Mouse (Mus musculus) hindbrain, embryonic 11.5 days (tissue): ENCODE data around the gene Zfp729b. TPM values are rescaled to one million over a fixed set of nuclear protein-coding genes. Genes with fewer than 3 reads are reported as not detected.

Experiments used
- ATAC-seq: fragments of 200-750 bp; cut with Nextera tagmentation; 2 replicates; pipeline ENCODE4 v1.8.0; 2017; ENCODE audit warnings: mild to moderate bottlenecking, moderate TSS enrichment, moderate library complexity; ENCODE audit not compliant: low FRiP score
- DNase-seq: peaks from one replicate; pipeline ENCODE4 v3.0.0-alpha.2; 2015; ENCODE audit warnings: low spot score
- H3K27ac ChIP-seq: fragments of 300-500 bp; sonication (generic); 2 replicates; pipeline ENCODE4 v1.5.1; 2014; ENCODE audit warnings: mild to moderate bottlenecking, low read depth, low read length
- H3K27me3 ChIP-seq: fragments of 300-500 bp; sonication (generic); 2 replicates; pipeline ENCODE4 v1.6.1; 2014; ENCODE audit warnings: mild to moderate bottlenecking, low read length, moderate library complexity, mixed read lengths; ENCODE audit not compliant: control insufficient read depth, insufficient read depth
- H3K36me3 ChIP-seq: fragments of 300-500 bp; sonication (generic); 2 replicates; pipeline ENCODE4 v1.6.1; 2014; ENCODE audit warnings: mild to moderate bottlenecking, low read length, moderate library complexity, mixed read lengths; ENCODE audit not compliant: control insufficient read depth, insufficient read depth
- H3K4me1 ChIP-seq: fragments of 300-500 bp; sonication (generic); replicated peaks from 2 replicates; pipeline ENCODE4 v1.6.1; 2014; ENCODE audit warnings: low read length, mixed read lengths; ENCODE audit not compliant: control insufficient read depth, insufficient read depth
- H3K4me2 ChIP-seq: fragments of 300-500 bp; sonication (generic); replicated peaks from 2 replicates; pipeline ENCODE4 v1.6.1; 2014; ENCODE audit warnings: mild to moderate bottlenecking, low read depth, low read length
- H3K4me3 ChIP-seq: fragments of 300-500 bp; sonication (generic); 2 replicates; pipeline ENCODE4 v1.5.1; 2014; ENCODE audit warnings: low read depth, low read length
- H3K9ac ChIP-seq: fragments of 300-500 bp; sonication (generic); 2 replicates; pipeline ENCODE4 v1.6.1; 2014; ENCODE audit warnings: low read depth, low read length
- H3K9me3 ChIP-seq: fragments of 300-500 bp; sonication (generic); 2 replicates; pipeline ENCODE4 v1.6.1; 2016; ENCODE audit warnings: low read length; ENCODE audit not compliant: control insufficient read depth
- WGBS: fragments of 180-500 bp; shearing (Covaris S2); extraction: QIAGEN DNeasy Blood & Tissue Kit; methylation state at CpG from one replicate; pipeline ENCODE4 v1.1.7; 2014; 5-methylcytosine and 5-hydroxymethylcytosine counted together
- polyA plus RNA-seq: library from polyadenylated mRNA; unstranded; fragments of >200 nt; fragmentation: Nextera tagmentation; extraction: Ambion mirVana; gene quantifications from 2 replicates; pipeline ENCODE4 v1.2.1, GENCODE M21; 2014

Zfp729b gene
- 5.4 and 5.6 TPM in 2 replicates for polyA plus RNA-seq

- H3K4me3 ChIP-seq = peak within 1 kb of the TSS; percentile 73
- ATAC-seq (peak; percentile 97), DNase-seq (peak; percentile 92)
- no peaks in the 10 kb centered on the region for H3K9me3 ChIP-seq
- peak within 1 kb of the TSS; percentile 71 for H3K9ac ChIP-seq
- H3K27me3 ChIP-seq = no peaks in the 10 kb centered on the region
- WGBS = 4% methylated on average over 20 of the region's 20 CpGs
- H3K4me1 ChIP-seq = no peaks in the 10 kb centered on the region
- H3K36me3 ChIP-seq = no peaks in the 10 kb centered on the region
- H3K27ac ChIP-seq = no peak within 1 kb of the TSS
- H3K4me2 ChIP-seq = peak within 1 kb of the TSS; percentile 39
These were observed at the start of gene Zfp729b for GRCm38 (mm10) chr13:67609066-67609876. Gene Zfp729b (minus strand): TSS chr13:67609707.

GRCm38 (mm10) chr13:67652496-67652895 lies 43.0 kb upstream of the Zfp729b start:
- no peaks in the 10 kb centered on the region for H3K27me3 ChIP-seq
- ATAC-seq (no peak), DNase-seq (no peak)
- H3K36me3 ChIP-seq = no peaks in the 10 kb centered on the region
- no peaks in the 10 kb centered on the region for H3K9me3 ChIP-seq
- H3K9ac ChIP-seq = no peak overlapping the region
- no peak overlapping the region for H3K4me3 ChIP-seq
- WGBS = 38% methylated on average over 3 of the region's 3 CpGs
- no peaks in the 10 kb centered on the region for H3K4me1 ChIP-seq
- H3K4me2 ChIP-seq = no peak overlapping the region
- no peak overlapping the region for H3K27ac ChIP-seq

- no peaks in the 10 kb centered on the region for H3K36me3 ChIP-seq
- H3K4me3 ChIP-seq = peak within 1 kb of the TSS; percentile 80
- no peaks in the 10 kb centered on the region for H3K9me3 ChIP-seq
- WGBS = under 1% methylated on average over 19 of the region's 19 CpGs
- H3K9ac ChIP-seq = peak within 1 kb of the TSS; percentile 65
- H3K27me3 ChIP-seq = no peaks in the 10 kb centered on the region
- H3K27ac ChIP-seq = no peak within 1 kb of the TSS
- DNase-seq = peak; percentile 89
- H3K4me1 ChIP-seq = no peaks in the 10 kb centered on the region
- ATAC-seq = peak; percentile 99
- peak within 1 kb of the TSS; percentile 22 for H3K4me2 ChIP-seq
These were observed 27.9 kb upstream of the Zfp729b start, which contains the start of the genes Gm49345 and Zfp729a for GRCm38 (mm10) chr13:67637294-67638007. Gene Gm49345 (minus strand): TSS chr13:67637769. Gene Zfp729a (minus strand): TSS chr13:67637791.

- H3K9ac ChIP-seq = no peak overlapping the region
- no peaks in the 10 kb centered on the region for H3K36me3 ChIP-seq
- no peak overlapping the region for H3K4me3 ChIP-seq
- DNase-seq (no peak), ATAC-seq (no peak)
- no peak overlapping the region for H3K27ac ChIP-seq
- H3K4me1 ChIP-seq = no peaks in the 10 kb centered on the region
- WGBS = 93% methylated on average over 4 of the region's 4 CpGs
- no peaks in the 10 kb centered on the region for H3K9me3 ChIP-seq
- no peaks in the 10 kb centered on the region for H3K27me3 ChIP-seq
- H3K4me2 ChIP-seq = no peak overlapping the region
These were observed 601 bp upstream of the Zfp729b start for GRCm38 (mm10) chr13:67610108-67610507.

GRCm38 (mm10) chr13:67572591-67573189 lies 36.8 kb downstream of the Zfp729b start:
- 73% methylated on average over 5 of the region's 5 CpGs for WGBS
- no peak for DNase-seq
- Histone ChIP-seq H3K9ac (no peak overlapping the region), H3K4me2 (no peak overlapping the region), H3K9me3 (no peaks in the 10 kb centered on the region), H3K4me3 (no peak overlapping the region), H3K27ac (no peak overlapping the region), H3K36me3 (no peaks in the 10 kb centered on the region), H3K4me1 (no peaks in the 10 kb centered on the region), H3K27me3 (no peaks in the 10 kb centered on the region)
- ATAC-seq = no peak

- H3K4me1 ChIP-seq = peaks cover 2% of the 10 kb centered on the region; the same call in 1 of the 2 replicates
- DNase-seq = no peak
- no peaks in the 10 kb centered on the region for H3K36me3 ChIP-seq
- peak within 1 kb of the TSS; percentile 63 for H3K4me3 ChIP-seq
- H3K9me3 ChIP-seq = no peaks in the 10 kb centered on the region
- 77% methylated on average over 4 of the region's 4 CpGs for WGBS
- no peak for ATAC-seq
- no peaks in the 10 kb centered on the region for H3K27me3 ChIP-seq
- H3K27ac ChIP-seq = peak within 1 kb of the TSS; percentile 67; the same call in 1 of the 2 replicates
- peak within 1 kb of the TSS; percentile 78 for H3K4me2 ChIP-seq
- peak within 1 kb of the TSS; percentile 79 for H3K9ac ChIP-seq
These were observed 55.8 kb downstream of the Zfp729b start, which contains the start of gene Zfp748 for GRCm38 (mm10) chr13:67553730-67554129. Gene Zfp748 (minus strand): TSS chr13:67553830.

GRCm38 (mm10) chr13:67552505-67553346 lies 56.8 kb downstream of the Zfp729b start:
- no peaks in the 10 kb centered on the region for H3K36me3 ChIP-seq
- WGBS = 2% methylated on average over 44 of the region's 44 CpGs
- peak overlapping the region; percentile 67; the same call in 1 of the 2 replicates for H3K27ac ChIP-seq
- ATAC-seq (peak; percentile 98), DNase-seq (peak; percentile 86)
- peak overlapping the region; percentile 63 for H3K4me3 ChIP-seq
- H3K27me3 ChIP-seq = no peaks in the 10 kb centered on the region
- H3K4me2 ChIP-seq = peak overlapping the region; percentile 78
- H3K9me3 ChIP-seq = no peaks in the 10 kb centered on the region
- peaks cover 2% of the 10 kb centered on the region; the same call in 1 of the 2 replicates for H3K4me1 ChIP-seq
- H3K9ac ChIP-seq = peak overlapping the region; percentile 79

GRCm38 (mm10) chr13:67545941-67546340 lies 63.6 kb downstream of the Zfp729b start:
- WGBS = 86% methylated on average over 1 of the region's 1 CpGs
- Histone ChIP-seq H3K36me3 (peaks cover 17% of the 10 kb centered on the region), H3K4me2 (no peak overlapping the region), H3K4me1 (no peaks in the 10 kb centered on the region), H3K9ac (no peak overlapping the region), H3K9me3 (no peaks in the 10 kb centered on the region), H3K27ac (no peak overlapping the region), H3K27me3 (no peaks in the 10 kb centered on the region), H3K4me3 (no peak overlapping the region)
- DNase-seq (no peak), ATAC-seq (no peak)
